Mouse (Mus musculus) lung, embryonic 16.5 days (tissue): Measurements from ENCODE around the gene Kif26b. TPM values are rescaled to one million over a fixed set of nuclear protein-coding genes. Genes with fewer than 3 reads are reported as not detected.

Experiments used
- ATAC-seq: fragments of 200-750 bp; cut with Nextera tagmentation; 2 replicates; pipeline ENCODE4 v1.8.0; 2017; ENCODE audit warnings: low read depth, mild to moderate bottlenecking, moderate library complexity
- H3K27ac ChIP-seq: fragments of 300-500 bp; sonication (generic); 2 replicates; pipeline ENCODE4 v1.5.1; 2014; ENCODE audit warnings: mild to moderate bottlenecking, control low read depth, low read length
- H3K27me3 ChIP-seq: fragments of 300-500 bp; sonication (generic); 2 replicates; pipeline ENCODE4 v1.6.1; 2014; ENCODE audit warnings: low read depth, low read length, mixed read lengths; ENCODE audit not compliant: control insufficient read depth, insufficient read depth
- H3K36me3 ChIP-seq: fragments of 300-500 bp; sonication (generic); 2 replicates; pipeline ENCODE4 v1.6.1; 2014; ENCODE audit warnings: low read length; ENCODE audit not compliant: control insufficient read depth, insufficient read depth
- H3K4me1 ChIP-seq: fragments of 300-500 bp; sonication (generic); replicated peaks from 2 replicates; pipeline ENCODE4 v1.6.1; 2014; ENCODE audit warnings: low read length, mixed read lengths; ENCODE audit not compliant: control insufficient read depth, insufficient read depth
- H3K4me2 ChIP-seq: fragments of 300-500 bp; sonication (generic); 2 replicates; pipeline ENCODE4 v1.6.1; 2014; ENCODE audit warnings: low read depth, low read length, control low read depth
- H3K4me3 ChIP-seq: fragments of 300-500 bp; sonication (generic); 2 replicates; pipeline ENCODE4 v1.5.1; 2014; ENCODE audit warnings: mild to moderate bottlenecking, low read length, control low read depth
- H3K9ac ChIP-seq: fragments of 300-500 bp; sonication (generic); 2 replicates; pipeline ENCODE4 v1.6.1; 2014; ENCODE audit warnings: low read length, control low read depth
- H3K9me3 ChIP-seq: fragments of 300-500 bp; sonication (generic); 2 replicates; pipeline ENCODE4 v1.6.1; 2016; ENCODE audit warnings: low read length; ENCODE audit not compliant: control insufficient read depth
- WGBS: fragments of 180-500 bp; shearing (Covaris S2); extraction: QIAGEN DNeasy Blood & Tissue Kit; methylation state at CpG from one replicate; pipeline ENCODE4 v1.1.7; 2014; 5-methylcytosine and 5-hydroxymethylcytosine counted together
- polyA plus RNA-seq: library from polyadenylated mRNA; unstranded; fragments of >200 nt; fragmentation: Nextera tagmentation; extraction: Ambion mirVana; gene quantifications from 2 replicates; pipeline ENCODE4 v1.2.1, GENCODE M21; 2015

The Kif26b gene
- polyA plus RNA-seq, 1 experiment from 2014 or later: 0.68 TPM

DNA sequence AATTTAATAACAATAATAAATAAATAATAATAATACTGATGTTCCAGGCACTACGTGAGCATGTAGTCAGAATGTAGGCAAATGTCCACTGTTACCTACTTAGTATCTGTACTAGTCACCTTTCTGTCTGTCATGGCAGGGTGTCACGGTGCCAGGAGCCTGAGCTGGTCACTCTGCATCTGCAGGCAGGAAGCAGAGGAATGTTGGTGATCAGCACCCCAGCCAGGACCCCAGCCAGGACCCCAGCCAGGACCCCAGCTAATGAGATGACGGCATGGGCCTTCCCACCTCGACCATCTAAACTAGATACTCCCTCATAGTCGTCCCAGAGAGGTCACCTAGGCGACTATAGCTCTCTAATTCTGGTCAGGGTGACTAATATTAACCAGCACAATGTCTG, 288.6 kb downstream of the Kif26b start:
- no peak overlapping the region for H3K9ac ChIP-seq
- no peaks in the 10 kb centered on the region for H3K27me3 ChIP-seq
- no peaks in the 10 kb centered on the region for H3K36me3 ChIP-seq
- H3K4me1 ChIP-seq: no peaks in the 10 kb centered on the region
- no peak overlapping the region for H3K4me2 ChIP-seq
- no peak overlapping the region for H3K4me3 ChIP-seq
- no peak overlapping the region for H3K27ac ChIP-seq
- no peak for ATAC-seq
- no peaks in the 10 kb centered on the region for H3K9me3 ChIP-seq
- 63% methylated on average over 6 of the region's 6 CpGs for WGBS

DNA sequence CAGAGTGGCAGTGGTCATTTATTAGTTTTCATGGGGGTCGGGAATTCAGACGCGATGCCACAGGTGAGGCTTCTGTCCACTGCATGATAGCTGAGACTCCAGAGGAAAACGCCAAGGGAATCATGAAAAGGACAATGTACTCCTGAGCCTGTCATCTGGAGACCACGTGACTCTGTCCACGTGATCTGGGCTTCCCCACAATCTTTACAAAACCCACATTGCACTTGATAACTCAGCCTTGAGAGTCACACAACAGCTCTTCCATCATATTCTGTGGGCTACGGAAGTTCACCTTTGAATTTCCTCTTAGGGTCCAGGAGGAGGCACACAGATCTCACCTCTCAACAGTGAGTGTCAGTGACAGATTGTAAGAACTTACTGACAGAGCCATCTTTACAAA, 290.1 kb downstream of the Kif26b start:
- Histone ChIP-seq H3K36me3 (no peaks in the 10 kb centered on the region), H3K4me2 (no peak overlapping the region), H3K27me3 (no peaks in the 10 kb centered on the region), H3K9me3 (no peaks in the 10 kb centered on the region), H3K4me1 (no peaks in the 10 kb centered on the region), H3K9ac (no peak overlapping the region), H3K4me3 (no peak overlapping the region), H3K27ac (no peak overlapping the region)
- no peak for ATAC-seq
- WGBS: 57% methylated on average over 7 of the region's 7 CpGs

DNA sequence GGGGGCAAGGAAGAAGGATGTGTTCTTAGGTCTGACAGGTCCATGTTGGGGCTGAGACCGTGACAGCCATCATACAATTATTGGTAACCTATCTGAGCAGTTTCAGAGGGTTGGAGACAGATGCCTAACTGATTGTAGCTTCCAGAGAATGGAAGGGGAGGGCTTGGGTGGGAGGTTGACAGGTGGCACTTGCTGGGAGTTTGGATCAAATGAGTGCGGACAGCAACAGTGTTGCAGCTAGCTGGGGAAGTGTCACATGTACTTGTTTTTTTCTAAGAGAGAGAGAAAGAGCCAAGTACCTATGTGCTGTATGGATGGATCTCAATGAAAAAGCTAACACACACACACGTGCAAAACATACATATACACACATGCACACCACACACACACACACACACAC, 291.2 kb downstream of the Kif26b start:
- Histone ChIP-seq H3K9ac (no peak overlapping the region), H3K9me3 (no peaks in the 10 kb centered on the region), H3K27ac (no peak overlapping the region), H3K4me1 (no peaks in the 10 kb centered on the region), H3K4me2 (no peak overlapping the region), H3K4me3 (no peak overlapping the region), H3K27me3 (no peaks in the 10 kb centered on the region), H3K36me3 (no peaks in the 10 kb centered on the region)
- no peak for ATAC-seq
- WGBS: 80% methylated on average over 3 of the region's 3 CpGs

DNA sequence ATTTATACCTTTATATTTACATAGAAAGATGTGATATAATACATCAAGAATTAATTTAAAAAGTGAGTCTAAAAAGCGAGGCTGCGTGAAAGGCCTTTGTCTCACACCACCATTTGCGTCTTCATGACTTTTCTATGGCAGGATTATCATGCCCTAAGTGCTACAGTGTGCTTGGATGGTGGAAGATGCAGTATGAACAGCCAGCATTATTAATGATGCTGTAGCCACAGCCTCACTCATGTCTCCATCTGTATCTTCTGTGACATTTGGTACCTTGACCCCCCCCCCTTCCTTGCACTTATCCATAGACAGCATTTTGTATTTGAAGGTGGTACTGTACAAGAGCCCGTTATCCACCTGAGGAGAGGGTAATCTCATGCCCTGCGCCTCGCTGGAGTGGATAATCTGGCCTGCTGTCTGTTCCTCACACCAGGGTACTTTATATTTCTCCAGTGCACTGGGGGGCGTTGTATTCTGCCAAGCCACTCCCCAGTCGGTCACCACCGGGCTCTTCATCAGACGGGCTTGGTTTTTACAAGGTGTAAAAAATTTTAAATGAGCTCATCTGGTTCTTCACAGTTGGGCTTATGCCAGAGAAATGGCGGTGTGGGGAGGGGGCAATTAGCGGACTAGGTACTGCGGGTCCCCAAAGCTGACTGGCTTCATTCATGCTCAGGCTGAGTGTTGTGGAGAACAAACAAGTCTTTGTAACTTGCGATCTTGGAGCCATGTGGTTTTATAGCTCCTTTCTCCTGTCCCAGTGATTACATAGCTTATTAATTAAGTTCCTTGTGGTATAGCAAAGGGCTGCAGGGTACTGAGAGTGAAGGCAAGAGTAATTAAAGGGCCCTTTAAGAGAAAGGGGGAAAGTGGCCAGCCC, 291.9 kb downstream of the Kif26b start:
- Histone ChIP-seq H3K4me3 (no peak overlapping the region), H3K9me3 (no peaks in the 10 kb centered on the region), H3K27ac (no peak overlapping the region), H3K4me1 (no peaks in the 10 kb centered on the region), H3K9ac (no peak overlapping the region), H3K36me3 (no peaks in the 10 kb centered on the region), H3K4me2 (no peak overlapping the region), H3K27me3 (no peaks in the 10 kb centered on the region)
- ATAC-seq: peak; percentile 36; the same call in 1 of the 2 replicates
- WGBS: 69% methylated on average over 14 of the region's 14 CpGs

DNA sequence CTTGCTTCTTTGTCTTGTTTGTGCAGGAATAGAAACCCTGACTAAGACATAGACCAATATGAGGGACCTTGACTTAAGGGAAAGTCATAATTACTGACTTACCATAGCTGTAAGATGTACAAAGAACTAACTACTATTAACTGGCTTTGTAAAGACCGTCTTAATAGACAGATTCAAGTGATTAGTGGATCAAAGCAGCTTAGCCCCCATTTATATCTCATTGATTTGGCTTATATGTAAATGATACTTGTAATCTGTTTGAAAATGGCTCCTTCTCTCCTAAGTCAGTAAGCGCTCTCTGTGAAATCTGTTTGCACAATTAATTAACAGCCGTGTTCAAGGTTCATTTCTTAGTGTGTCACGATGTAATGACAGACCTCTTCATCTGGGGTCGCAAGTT, 295.9 kb downstream of the Kif26b start:
- ATAC-seq: no peak
- no peak overlapping the region for H3K9ac ChIP-seq
- no peaks in the 10 kb centered on the region for H3K36me3 ChIP-seq
- H3K4me2 ChIP-seq: no peak overlapping the region
- WGBS: 62% methylated on average over 5 of the region's 5 CpGs
- H3K27ac ChIP-seq: no peak overlapping the region
- no peaks in the 10 kb centered on the region for H3K9me3 ChIP-seq
- no peak overlapping the region for H3K4me3 ChIP-seq
- no peaks in the 10 kb centered on the region for H3K27me3 ChIP-seq
- H3K4me1 ChIP-seq: no peaks in the 10 kb centered on the region

DNA sequence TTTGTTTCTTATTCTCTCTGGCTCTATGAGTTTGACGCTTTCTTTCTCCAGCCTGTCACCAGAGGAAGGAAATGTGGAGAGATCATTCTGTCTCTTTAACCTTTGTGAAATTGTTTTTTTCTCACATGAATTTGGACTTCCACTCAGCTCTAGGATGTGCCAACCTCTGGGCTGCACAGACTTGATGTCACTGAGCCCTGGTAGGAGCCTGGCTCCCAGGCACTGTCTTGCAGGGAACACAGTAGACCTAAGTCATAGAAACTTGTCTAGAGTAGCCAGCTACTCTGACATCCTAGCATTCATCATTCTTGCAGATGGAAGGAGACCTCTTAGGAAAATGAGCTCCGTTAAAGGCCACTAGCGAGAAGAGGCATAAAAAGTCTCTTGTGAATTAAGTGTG, 298.3 kb downstream of the Kif26b start:
- WGBS: 82% methylated on average over 3 of the region's 3 CpGs
- Histone ChIP-seq H3K4me3 (no peak overlapping the region), H3K9ac (no peak overlapping the region), H3K4me2 (no peak overlapping the region), H3K27me3 (no peaks in the 10 kb centered on the region), H3K36me3 (no peaks in the 10 kb centered on the region), H3K27ac (no peak overlapping the region), H3K9me3 (no peaks in the 10 kb centered on the region), H3K4me1 (no peaks in the 10 kb centered on the region)
- no peak for ATAC-seq

DNA sequence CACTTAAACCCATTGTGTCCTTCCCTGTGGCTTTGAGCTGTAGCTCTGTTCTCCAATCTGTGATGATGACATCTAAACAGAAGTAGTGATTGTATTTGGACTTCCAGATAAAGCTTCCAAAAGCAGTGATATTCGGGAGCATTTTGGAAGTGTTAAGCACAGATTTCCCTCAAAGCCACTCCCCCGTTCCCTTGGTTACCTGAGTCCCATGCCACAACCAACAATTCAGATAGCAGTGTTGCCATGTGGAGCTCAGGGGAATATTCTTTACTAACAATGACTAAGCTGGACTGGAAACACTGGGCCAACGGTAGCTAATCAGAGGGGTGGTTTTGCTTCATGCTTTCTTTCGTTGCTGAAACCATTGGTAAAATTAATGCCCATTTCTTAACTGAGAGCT, 300.5 kb downstream of the Kif26b start:
- H3K4me2 ChIP-seq: no peak overlapping the region
- H3K4me1 ChIP-seq: no peaks in the 10 kb centered on the region
- no peaks in the 10 kb centered on the region for H3K36me3 ChIP-seq
- H3K9me3 ChIP-seq: no peaks in the 10 kb centered on the region
- H3K4me3 ChIP-seq: no peak overlapping the region
- H3K27ac ChIP-seq: no peak overlapping the region
- ATAC-seq: no peak
- WGBS: 74% methylated on average over 4 of the region's 4 CpGs
- no peaks in the 10 kb centered on the region for H3K27me3 ChIP-seq
- H3K9ac ChIP-seq: no peak overlapping the region

DNA sequence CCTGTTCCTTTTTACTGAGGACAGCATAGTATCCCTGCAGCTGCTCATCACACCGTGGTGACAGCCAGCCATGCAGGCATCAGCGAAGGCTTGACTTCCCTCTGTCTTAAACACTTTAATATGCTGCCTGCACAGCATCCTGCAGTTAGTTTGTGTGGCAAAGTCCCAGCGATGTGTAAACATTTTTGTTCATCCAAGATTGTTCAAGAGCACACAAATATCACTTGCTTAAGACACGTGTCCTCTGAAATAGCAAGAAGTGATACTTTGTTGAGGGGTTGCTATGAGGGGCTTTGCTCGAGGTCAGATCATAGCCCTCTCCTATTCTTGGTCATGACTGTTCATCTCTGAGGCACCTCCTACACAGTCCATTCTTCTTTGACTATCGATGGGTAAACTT, 303.6 kb downstream of the Kif26b start:
- Histone ChIP-seq H3K9me3 (no peaks in the 10 kb centered on the region), H3K27me3 (no peaks in the 10 kb centered on the region), H3K4me1 (no peaks in the 10 kb centered on the region), H3K27ac (no peak overlapping the region), H3K36me3 (no peaks in the 10 kb centered on the region), H3K4me3 (no peak overlapping the region), H3K9ac (no peak overlapping the region), H3K4me2 (no peak overlapping the region)
- WGBS: 66% methylated on average over 6 of the region's 6 CpGs
- no peak for ATAC-seq

DNA sequence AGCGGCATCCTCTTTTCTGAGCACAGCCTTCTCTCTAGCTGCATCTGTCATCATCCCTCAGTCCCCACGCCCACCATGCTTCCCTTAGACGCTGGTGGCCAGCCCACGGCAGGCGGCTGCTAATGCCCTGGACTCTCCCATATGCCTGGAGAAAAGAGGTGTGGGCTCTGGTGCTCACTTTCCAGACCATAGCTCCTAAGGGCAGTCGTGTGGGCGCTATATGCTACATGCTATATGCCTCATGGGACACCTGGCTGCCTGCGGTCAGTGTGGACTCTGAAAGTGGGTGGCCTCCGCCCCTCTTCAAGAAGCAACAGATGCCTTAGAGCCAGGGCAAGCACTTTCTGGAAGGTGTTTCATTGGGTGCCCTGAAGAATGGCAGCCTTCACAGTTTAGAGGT, 306.9 kb downstream of the Kif26b start:
- no peak overlapping the region for H3K4me2 ChIP-seq
- H3K36me3 ChIP-seq: no peaks in the 10 kb centered on the region
- WGBS: 72% methylated on average over 9 of the region's 9 CpGs
- no peaks in the 10 kb centered on the region for H3K9me3 ChIP-seq
- no peaks in the 10 kb centered on the region for H3K27me3 ChIP-seq
- H3K4me1 ChIP-seq: no peaks in the 10 kb centered on the region
- no peak overlapping the region for H3K27ac ChIP-seq
- ATAC-seq: no peak
- no peak overlapping the region for H3K9ac ChIP-seq
- H3K4me3 ChIP-seq: no peak overlapping the region
